Mouse (Mus musculus) layer of hippocampus, postnatal 14 days (tissue): ENCODE results near the gene Bcl9l. TPM values are rescaled to one million over a fixed set of nuclear protein-coding genes. Genes with fewer than 3 reads are reported as not detected.
A peak's percentile ranks its signal among the peaks of the same experiment; 100 is the strongest.
"Not testable (repeated sequence)": the region's sequence is repeated elsewhere in the genome, so short reads cannot be mapped to it uniquely, and the experiment has no call there.

ENCODE experiments used
- DNase-seq, 2 experiments: peaks; one replicate each; pipeline ENCODE4 v3.0.0; 2021 to 2022; ENCODE audit warnings: low spot score in 2 of 2, mixed read lengths in 1 of 2
- long read RNA-seq, 2 experiments: library from polyadenylated mRNA; stranded (forward); transcript quantifications; one replicate each; pipeline ENCODE4 v2.0.0; 2021
- total RNA-seq, 2 experiments: library from RNA; stranded (reverse); gene quantifications; 2 replicates each; pipeline ENCODE4 v1.2.3; 2021

Gene Bcl9l
- total RNA-seq = 10 to 100 TPM; 76.1 to 76.3 TPM
- long read RNA-seq, experiment 1, partial matches to known transcripts = 11 of 11 reads
- long read RNA-seq, experiment 1, other reads (novel, unspliced or antisense) = 0 of 11 reads
- long read RNA-seq, experiment 2, partial matches to known transcripts = 17 of 17 reads
- long read RNA-seq, experiment 2, other reads (novel, unspliced or antisense) = 0 of 17 reads

DNA sequence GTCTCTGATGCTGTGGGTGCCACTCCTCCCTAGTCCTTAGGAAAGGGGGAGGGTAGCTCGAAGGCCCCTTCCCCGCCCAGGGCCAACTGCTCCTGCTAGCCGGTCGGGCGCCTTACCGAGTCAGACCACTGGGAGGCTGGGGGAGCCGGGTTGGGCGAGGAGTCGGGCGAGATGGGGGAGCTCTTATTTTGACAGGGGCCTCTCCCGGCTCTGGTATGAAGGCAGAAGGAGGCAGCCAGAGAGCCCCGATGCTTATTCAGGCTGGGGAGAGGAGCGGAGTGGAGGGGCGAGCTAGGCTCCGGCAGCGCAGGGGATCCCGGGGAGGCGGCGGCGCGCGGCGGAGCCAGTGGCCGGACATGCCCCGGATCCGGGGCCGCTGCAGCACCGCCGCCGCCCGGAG lies at the start of gene Bcl9l:
Gene Bcl9l (plus strand): TSS at position 274 of the 400 bp plus-strand sequence.
- peak; percentile 91 to 96 for DNase-seq

DNA sequence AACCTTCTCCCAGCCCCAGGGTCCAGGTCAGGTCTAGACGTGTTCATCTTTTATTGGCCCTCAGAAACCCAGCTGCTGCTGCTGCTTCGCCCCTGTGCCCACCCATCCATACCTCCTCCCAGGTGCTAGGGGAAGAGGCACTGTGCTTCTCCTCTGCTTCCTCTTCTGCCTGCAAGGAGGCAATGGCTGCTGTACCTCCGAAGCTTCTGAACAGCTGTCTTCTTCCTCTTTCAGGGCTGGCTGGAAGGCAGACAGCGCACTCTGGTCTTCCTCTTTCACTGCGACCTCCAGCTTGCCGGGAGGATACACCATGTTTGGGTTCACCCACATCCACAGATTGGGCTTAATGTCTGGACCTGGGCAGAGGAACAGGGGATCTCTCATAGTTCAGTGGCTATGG lies 46.9 kb upstream of the Bcl9l start:
- no peak for DNase-seq

GRCm38 (mm10) chr9:44440961-44441360 lies 41.7 kb upstream of the Bcl9l start, which contains the start of gene Foxr1:
Gene Foxr1, minus strand, starts transcription at chr9:44441136.
- DNase-seq = no peak

DNA sequence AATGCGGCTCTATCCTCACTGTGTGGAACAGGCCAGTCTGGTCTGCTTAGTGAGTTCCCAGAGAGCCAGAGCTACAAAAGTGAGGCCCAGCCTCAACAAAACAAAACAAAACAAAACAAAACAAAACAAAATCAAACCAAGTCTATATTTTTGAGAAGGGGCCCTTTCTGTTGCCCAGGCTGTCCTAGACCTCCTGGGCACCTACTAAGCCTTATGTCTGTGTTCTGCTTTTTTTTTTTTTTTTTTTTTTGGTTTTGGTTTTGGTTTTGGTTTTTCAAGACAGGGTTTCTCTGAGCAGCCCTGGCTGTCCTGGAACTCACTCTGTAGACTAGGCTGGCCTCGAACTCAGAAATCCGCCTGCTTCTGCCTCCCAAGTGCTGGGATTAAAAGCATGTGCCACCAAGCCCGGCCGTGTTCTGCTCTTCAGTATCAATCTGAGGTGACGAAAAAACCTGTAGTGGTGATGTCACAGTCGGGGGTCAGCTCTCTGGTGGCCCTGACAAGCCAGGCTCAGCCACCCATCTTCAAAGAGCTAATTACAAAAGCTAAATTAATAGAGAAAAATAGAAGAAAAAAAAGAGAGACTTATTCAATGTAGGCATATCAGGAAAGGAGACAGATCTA lies 38.1 kb upstream of the Bcl9l start:
- DNase-seq = not testable (repeated sequence)

- DNase-seq = no peak
Measured at GRCm38 (mm10) chr9:44450387-44450786, 32.2 kb upstream of the Bcl9l start.

DNA sequence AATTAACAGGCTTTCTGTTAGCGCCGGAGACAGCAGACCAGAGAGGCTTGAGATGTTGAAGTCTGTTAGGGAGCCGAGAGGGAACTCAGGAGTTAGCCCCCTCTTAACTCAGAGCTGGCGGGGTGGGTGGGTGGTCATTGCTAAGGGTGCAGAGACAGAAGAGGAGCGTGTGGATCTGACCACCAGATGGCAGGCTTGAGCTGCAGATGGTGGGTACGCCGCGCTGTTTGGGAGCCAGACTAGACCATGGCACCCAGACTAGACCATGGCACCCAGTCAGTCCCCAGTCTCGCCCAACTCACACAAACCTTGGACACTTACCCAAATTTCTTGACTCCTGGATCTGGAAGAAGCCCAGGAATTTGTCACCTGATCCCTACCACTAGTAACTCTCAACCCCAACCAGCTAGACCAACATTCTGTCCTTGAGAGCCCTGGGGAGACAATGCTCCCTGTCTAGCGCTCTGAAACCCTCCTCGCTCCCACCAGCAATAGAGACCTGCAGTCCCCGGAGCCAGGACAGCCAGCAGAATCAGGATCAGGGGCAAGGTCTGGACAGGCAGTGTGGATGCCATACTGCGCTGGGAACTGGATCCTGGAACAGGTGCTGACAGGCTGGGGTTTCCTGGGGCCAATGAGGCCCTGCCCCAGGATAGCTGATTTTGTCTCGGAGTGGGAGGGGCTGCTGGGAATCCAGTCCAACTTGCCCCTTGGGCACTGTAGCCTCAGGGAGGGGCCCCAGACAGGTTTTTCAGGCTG lies 28.3 kb upstream of the Bcl9l start:
- DNase-seq = peak; percentile 89 to 90

DNA sequence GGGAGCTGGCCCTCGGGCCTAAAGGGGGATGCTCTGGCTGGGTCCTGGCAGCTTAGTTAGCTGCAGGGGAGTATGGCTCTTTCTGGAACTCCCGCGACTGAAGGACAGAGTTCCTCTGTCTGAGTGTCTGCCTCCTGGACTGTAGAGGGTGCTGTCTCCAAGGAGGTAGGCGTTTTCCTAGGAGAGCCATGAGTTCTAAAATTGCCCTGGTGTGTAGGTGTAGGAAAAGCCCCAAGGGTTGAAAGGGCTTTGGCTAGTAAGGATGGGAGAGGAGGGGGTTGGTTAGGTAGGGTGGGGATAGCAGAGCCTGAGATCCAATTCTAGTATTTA lies 27.8 kb upstream of the Bcl9l start, which contains the start of gene Upk2:
Gene Upk2 (minus strand): TSS at position 86 of the 330 bp plus-strand sequence.
- DNase-seq = no peak

GRCm38 (mm10) chr9:44457035-44457742 lies 25.4 kb upstream of the Bcl9l start:
- peak; percentile 77 to 96 for DNase-seq

DNA sequence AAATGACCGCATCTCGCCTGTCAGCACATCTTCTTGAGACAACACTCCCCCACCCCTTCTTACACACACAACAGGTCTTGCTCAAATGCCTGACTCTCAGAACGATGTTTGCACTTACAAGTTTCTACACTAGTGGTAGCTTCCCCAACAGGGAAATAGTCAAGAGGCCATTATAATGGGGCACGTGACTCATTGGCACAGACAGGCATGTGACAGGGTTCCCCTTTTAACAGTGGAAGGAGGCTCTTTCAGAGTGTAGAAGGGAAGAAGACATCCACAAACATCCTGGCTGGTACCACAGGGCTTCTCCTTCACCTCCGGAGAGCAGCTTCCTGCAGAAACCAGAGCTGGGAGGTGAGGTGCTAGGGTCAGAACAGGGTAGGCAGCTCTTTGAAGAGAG lies 20.7 kb upstream of the Bcl9l start:
- DNase-seq = no peak

DNA sequence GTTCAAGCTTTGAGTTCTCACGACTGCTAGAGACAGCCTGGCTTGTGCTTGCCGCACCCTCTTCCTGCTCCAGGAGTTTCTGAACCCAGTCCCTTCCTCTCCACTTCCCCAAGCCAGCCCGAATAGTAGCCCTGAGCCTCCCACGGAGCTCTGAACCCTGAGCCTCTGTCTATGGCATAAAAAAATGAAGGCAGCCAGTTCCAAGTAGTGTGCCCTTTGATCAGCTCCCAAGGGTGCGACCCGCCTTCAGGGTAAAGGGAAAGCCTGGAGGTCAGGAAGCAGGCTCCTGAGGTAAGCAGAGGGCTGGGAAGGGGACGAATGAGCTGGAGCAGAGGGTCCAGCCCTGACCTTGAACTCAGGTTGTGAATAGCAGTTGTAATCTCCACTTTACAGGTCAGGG lies 14.4 kb upstream of the Bcl9l start:
- no peak for DNase-seq

- no peak for DNase-seq
Measured at GRCm38 (mm10) chr9:44468800-44469199, 13.8 kb upstream of the Bcl9l start.

DNA sequence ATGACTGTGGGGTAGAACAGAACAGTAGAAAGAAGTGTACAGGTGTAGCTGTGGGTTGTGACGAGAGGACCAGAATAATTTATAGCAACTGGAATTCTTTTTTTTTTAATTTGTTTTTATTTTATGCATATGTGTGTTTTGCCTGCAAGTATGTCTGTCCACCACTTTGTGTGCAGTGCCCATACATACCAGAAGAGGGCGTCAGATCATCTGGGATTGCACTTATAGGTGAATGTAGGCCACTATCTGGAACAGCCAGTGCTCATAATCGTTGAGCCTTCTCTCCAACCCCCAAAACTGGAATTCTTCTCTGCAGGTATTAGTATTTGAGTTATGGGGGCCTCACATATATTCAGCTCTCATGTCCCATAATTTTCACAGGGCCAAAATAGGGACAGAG lies 9.4 kb upstream of the Bcl9l start:
- DNase-seq = no peak

- DNase-seq = no peak
Measured at GRCm38 (mm10) chr9:44474327-44474726, 8.3 kb upstream of the Bcl9l start.

DNA sequence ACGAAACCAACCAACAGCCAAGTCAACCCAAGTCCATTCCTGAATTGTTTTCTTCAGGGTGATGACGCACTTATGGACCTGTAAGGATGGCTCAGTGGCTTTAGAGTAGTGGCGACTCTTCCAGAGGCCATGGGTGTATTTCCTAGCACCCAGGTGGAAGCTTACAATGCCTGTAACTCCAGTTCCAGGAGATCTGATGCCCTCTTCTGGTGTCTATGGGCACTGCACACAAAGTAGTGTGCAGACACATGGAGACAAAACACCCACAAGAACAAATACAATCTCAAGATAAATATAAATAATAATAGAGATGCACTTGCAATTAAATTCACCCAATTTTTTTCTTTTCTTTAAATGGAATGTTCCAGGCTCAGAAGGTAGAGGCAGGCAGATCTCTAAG lies 6.7 kb upstream of the Bcl9l start:
- no peak for DNase-seq

DNA sequence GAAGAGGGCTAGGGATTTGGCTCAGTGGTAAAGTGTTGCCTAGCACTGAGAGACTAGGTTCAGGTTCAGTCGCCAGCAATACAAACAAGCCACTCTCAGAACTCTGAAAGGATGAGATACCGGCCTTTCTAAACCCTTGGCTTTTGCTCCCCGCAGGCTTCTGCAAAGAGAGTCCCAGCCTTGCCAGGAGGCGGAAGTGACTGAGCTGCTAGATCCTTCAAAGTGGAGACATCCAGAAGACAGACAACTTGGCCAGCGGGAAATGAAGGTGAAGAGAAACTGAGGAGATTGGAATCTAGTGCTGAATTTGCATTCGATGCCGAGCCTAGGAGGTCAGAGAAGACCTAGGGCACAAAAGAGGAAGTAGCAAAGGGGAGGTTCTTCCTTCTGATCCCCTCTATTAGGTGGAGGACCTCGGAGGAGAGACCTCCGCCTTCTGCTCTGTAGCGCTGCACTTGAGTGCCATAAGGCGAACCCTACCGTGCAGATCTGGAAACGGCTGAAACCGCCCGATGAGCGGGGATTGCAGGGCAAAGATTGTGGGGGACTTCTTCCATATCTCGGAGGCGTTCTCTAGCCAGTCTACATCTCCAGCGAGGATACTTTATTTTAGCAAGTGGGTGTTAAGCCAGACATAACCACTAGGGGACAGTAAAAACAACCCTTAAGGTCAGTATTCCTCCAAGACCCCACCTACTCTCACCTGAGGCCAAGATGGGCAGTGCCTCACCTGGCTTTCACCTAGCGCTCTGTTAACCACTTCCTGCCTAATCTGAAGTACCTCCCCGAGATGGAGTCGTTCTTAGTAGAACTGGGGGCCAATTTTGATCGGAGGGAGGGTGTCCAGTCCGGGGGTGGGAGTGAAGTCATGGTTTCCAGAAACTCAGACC lies 5.0 kb upstream of the Bcl9l start:
- DNase-seq = peak in 1 of 2 experiments; percentile 76

DNA sequence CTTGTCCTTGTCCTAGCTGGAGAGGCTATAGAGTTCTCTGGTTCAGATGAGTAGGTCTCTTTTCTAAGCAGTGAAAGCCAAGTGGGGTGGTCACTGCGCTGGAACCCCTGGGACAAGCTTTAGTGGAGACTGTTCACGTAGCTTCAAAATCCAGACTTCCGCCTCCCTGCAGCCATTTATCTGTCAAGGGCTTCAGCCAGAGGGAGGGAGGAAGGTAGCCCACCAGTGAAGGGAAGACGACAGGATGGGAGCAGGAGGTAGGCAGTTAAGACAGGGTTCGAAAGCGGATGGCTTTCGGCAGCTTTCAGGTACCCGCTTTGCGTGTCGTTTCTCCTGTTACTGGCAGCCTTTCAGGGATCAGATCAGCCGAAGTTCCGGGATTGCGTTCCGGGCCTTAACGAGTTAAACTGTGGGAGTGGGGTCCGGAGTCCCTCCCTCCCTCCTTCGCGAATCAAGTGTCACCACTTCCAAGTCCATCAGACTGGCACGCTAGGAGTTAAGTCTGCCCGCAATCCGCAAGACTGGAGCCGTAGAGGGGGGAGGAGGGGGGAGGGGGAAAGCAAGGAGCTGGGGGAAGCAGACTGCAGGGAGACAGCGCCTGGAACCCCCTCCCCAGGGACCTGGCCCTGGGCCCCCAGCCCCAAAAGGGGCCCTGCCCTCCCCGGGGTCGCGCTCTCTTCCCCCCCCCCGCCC lies 4.2 kb upstream of the Bcl9l start:
- DNase-seq = peak; percentile 77 to 80

DNA sequence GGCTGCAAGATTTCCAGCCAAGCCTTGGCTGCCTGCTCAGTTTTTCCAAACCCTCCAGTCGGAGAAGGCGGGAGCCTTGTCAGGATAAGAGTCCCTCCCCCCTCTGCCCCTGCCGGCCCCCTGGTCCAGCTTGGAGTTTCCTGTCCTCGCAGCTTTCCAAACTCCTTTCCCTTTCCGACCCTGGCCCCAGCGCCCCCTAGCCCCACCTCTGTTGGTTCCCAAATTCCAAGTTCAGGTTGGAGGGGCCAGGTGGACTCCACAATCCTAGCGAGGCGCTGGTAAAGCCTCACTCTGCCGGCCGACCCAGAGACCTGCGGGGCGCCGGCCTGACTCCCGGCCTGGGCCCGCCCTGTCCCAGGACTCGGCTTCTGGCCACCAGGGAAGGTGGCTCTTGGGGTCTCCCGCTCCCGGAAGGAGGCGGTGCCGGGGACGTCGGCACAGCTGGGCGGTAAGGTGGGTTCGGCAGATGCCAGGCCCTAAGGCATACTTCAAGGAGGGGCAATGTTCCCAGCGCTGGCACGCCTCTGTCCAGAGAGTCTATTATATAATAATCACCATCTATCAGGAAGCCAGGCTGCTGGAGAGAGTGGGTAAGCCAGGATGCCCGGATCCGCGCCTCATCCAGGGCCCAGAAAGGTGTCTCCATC lies 3.5 kb upstream of the Bcl9l start:
- peak; percentile 76 to 81 for DNase-seq

DNA sequence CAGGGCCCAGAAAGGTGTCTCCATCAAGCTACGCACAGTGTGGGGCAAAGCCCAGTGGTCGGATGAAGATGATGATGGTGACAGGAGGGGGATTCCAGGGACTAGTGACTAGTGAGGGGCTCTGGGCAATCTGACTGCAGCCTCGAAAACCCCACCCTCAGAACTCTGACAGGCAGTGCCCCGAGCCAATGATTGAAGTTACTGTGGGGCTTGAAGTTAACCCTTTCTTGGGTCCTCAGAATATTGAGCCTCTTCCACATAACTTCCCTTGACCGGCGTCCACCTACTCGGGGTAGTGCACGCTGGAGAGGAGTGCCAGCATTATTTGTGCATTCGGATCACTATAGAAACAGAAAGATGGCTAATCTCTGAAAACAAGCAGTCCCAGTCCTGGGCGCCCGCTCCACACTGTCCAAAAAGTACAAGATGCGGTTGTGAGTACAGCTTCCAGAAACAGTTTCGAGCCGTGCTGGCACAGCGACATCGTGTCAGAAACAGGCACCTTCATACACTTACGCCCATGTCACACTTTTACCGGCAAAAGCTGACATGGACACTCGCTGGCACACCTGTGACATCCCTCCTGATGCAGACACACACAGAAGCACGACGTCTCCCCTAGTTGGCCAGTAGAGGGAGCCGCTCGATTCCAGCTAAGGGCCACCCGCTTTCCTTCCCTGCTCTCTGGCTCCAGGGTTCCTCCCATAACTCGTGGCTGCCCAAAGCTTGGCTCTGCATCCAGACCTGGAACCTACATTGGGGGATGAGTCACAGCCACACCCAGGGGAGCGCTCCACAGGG lies 2.8 kb upstream of the Bcl9l start:
- peak; percentile 92 to 95 for DNase-seq

DNA sequence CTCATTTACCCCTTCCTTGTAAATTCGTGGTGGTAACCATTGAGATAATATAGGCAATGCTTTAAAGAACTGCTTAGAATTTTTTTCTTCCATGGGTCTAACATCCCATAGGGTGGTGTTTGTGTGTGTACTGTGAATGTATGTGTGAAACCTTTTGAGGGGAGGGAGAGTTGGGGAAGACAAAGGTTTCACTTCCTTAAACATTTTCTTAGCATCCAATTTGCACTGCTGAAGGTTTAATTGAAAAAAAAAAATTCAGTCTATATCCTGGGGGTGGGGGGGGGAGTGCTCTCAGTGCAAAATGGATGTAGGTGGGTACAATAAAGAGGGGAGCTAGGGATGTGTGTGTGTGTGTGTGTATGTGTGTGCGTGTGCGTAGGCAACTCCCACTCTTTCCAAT lies 513 bp upstream of the Bcl9l start:
- no peak for DNase-seq
